Mouse (Mus musculus): Measurements from ENCODE around the gene Numbl.

GRCm38 (mm10) chr7:27227676-27228075, 30.6 kb upstream of the Numbl start:
- TF ChIP-seq CTCF (IDR thresholded peaks at IDR 0.05; ENCODE audit: borderline replicate concordance, extremely low read depth, insufficient read depth, insufficient read length) (no peak), POLR2A (IDR thresholded peaks at IDR 0.05; ENCODE audit: borderline replicate concordance, extremely low read depth, insufficient read depth, insufficient read length, poor library complexity, severe bottlenecking) (no peak)
